Mouse (Mus musculus): ENCODE measurements around the gene Olfr860. TPM values are rescaled to one million over a fixed set of nuclear protein-coding genes. Genes with fewer than 3 reads are reported as not detected.
"Not testable (repeated sequence)": the region's sequence is repeated elsewhere in the genome, so short reads cannot be mapped to it uniquely, and the experiment has no call there.

The Olfr860 gene
- not detected in 2 replicates for polyA plus RNA-seq (2014; fragmentation: Nextera tagmentation; extraction: Ambion mirVana)

DNA sequence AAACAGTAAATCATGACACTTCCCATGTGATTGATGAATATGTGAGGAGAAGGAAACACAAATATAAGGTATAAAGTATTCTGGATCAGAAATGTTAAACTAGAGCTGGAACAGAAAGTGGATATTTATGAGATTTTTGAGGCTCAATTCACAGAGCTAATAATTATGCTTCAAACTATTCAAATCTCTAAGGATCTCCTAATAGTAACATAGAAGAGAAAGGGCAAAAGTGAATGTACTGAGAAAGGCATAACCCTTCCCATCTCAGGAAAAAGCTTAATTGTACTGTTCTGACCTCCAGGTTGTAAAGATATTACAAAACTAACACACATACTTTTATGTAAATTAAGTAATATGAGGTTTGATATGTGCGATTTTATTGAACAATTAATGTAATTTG is at the start of gene Olfr860:
Gene Olfr860 (minus strand): TSS at position 101 of the 400 bp plus-strand sequence.
- Histone ChIP-seq H3K9ac (no peak within 1 kb of the TSS), H3K27ac (no peak within 1 kb of the TSS), H3K4me1 (replicated peaks; ENCODE audit: control insufficient read depth, insufficient read depth, low read length) (no peaks in the 10 kb centered on the region), H3K4me3 (replicated peaks; ENCODE audit: low read length) (no peak within 1 kb of the TSS), H3K9me3 (ENCODE audit: control insufficient read depth, low read length) (peaks cover 7% of the 10 kb centered on the region; the same call in 1 of the 2 replicates), H3K27me3 (ENCODE audit: control insufficient read depth, insufficient read depth, low read length) (no peaks in the 10 kb centered on the region), H3K36me3 (replicated peaks; ENCODE audit: control insufficient read depth, insufficient read depth) (no peaks in the 10 kb centered on the region), H3K4me2 (replicated peaks) (no peak within 1 kb of the TSS)
- DNase-seq (ENCODE audit: low spot score), result no peak
- no peak for ATAC-seq (ENCODE audit: low FRiP score)
- 78% methylated on average over 1 of the region's 1 CpGs for WGBS

DNA sequence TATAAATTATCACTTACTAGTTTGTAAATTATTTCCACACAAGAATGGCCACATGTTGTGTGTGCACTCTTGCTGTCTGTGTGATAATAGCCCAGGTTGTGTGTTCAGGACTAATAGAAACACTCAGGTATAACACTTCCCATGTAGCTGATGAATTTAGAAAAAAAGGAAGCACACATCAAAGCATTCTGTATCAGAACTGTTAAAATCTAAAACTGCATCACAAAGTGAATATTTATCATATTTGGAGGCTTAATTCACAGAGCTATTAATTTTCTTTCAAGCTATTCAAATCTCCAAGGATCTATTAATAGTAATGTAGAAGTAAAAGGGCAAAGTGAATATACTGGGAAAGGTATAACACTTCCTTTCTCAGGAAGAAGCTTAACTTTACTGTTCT is 38.4 kb upstream of the Olfr860 start, which contains the start of gene Olfr862:
Gene Olfr862 (minus strand): TSS at position 101 of the 400 bp plus-strand sequence.
- Histone ChIP-seq H3K4me1 (replicated peaks; ENCODE audit: control insufficient read depth, insufficient read depth, low read length) (no peaks in the 10 kb centered on the region), H3K27ac (no peak within 1 kb of the TSS), H3K9ac (no peak within 1 kb of the TSS), H3K36me3 (replicated peaks; ENCODE audit: control insufficient read depth, insufficient read depth) (no peaks in the 10 kb centered on the region), H3K4me3 (replicated peaks; ENCODE audit: low read length) (no peak within 1 kb of the TSS), H3K9me3 (ENCODE audit: control insufficient read depth, low read length) (peaks cover 33% of the 10 kb centered on the region; the same call in 1 of the 2 replicates), H3K27me3 (ENCODE audit: control insufficient read depth, insufficient read depth, low read length) (no peaks in the 10 kb centered on the region), H3K4me2 (replicated peaks) (no peak within 1 kb of the TSS)
- ATAC-seq (ENCODE audit: low FRiP score), result no peak
- no peak for DNase-seq (ENCODE audit: low spot score)

DNA sequence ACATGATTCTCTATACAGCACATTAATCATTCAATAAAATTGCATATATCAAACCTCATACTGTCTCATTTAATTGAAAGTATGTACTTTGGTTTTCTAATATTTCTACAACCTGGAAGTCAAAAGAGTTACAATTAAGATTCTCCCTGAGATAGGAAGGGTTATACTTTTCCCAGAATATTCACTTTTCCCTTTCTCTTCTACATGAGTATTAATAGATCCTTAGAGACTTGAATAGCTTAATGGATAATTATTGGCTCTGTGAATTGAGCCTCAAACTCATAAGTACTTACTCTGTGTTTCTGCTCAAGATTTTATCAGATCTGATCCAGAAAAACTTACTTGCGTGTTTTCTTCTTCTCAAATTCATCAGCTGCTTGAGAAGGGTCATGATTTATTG is 44.9 kb downstream of the Olfr860 start, which contains the start of gene Olfr859:
Gene Olfr859 (plus strand): TSS at position 301 of the 400 bp plus-strand sequence.
- not testable (repeated sequence) for DNase-seq (ENCODE audit: low spot score); H3K4me2 ChIP-seq (replicated peaks); H3K27ac ChIP-seq; ATAC-seq (ENCODE audit: low FRiP score); H3K4me1 ChIP-seq (replicated peaks; ENCODE audit: control insufficient read depth, insufficient read depth, low read length); H3K27me3 ChIP-seq (ENCODE audit: control insufficient read depth, insufficient read depth, low read length); H3K4me3 ChIP-seq (replicated peaks; ENCODE audit: low read length); H3K9me3 ChIP-seq (ENCODE audit: control insufficient read depth, low read length); H3K9ac ChIP-seq; H3K36me3 ChIP-seq (replicated peaks; ENCODE audit: control insufficient read depth, insufficient read depth)
- 69% methylated on average over 1 of the region's 1 CpGs for WGBS

DNA sequence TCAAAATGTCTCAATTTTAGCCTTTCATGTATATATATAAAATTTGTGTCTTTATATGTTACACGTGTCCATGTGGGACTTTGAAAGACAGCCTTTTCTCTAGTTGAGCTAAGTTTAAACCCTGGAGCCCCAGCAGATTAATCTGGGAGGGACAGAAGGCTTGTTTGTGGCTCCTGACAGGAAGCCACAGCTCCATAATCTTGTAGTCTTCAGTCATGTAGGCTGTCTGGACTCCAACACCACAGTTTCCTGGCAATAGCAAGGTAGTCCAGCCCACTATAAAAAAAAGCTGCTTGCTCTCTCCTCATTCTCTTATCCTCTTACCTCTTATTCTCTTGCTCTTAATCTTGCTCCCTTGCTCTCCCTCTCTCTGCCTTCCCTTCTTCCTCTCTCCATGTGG is 46.5 kb downstream of the Olfr860 start:
- WGBS, result 84% methylated on average over 1 of the region's 1 CpGs

More for the DNA sequence above, 46.5 kb downstream of the Olfr860 start:
- Histone ChIP-seq H3K36me3 (replicated peaks; ENCODE audit: control insufficient read depth, insufficient read depth) (no peaks in the 10 kb centered on the region), H3K27me3 (ENCODE audit: control insufficient read depth, insufficient read depth, low read length) (no peaks in the 10 kb centered on the region), H3K27ac (no peak overlapping the region), H3K4me2 (replicated peaks) (no peak overlapping the region), H3K9ac (no peak overlapping the region), H3K4me1 (replicated peaks; ENCODE audit: control insufficient read depth, insufficient read depth, low read length) (no peaks in the 10 kb centered on the region), H3K4me3 (replicated peaks; ENCODE audit: low read length) (no peak overlapping the region), H3K9me3 (ENCODE audit: control insufficient read depth, low read length) (no peaks in the 10 kb centered on the region)
- DNase-seq (ENCODE audit: low spot score) (no peak), ATAC-seq (ENCODE audit: low FRiP score) (no peak)

Other genes with a start within 250 kb of the Olfr860 start
- gene Zfp317, start 227.6 kb downstream of the Olfr860 start, polyA plus RNA-seq (2014; fragmentation: Nextera tagmentation; extraction: Ambion mirVana), result 34.3 and 34.8 TPM in 2 replicates
- gene Olfr857, start 140.3 kb downstream of the Olfr860 start, polyA plus RNA-seq (2014; fragmentation: Nextera tagmentation; extraction: Ambion mirVana), result not detected in 2 replicates
- not detected in 2 replicates for gene Olfr58, start 69.5 kb downstream of the Olfr860 start, polyA plus RNA-seq (2014; fragmentation: Nextera tagmentation; extraction: Ambion mirVana)
- gene Olfr859, start 44.8 kb downstream of the Olfr860 start, polyA plus RNA-seq (2014; fragmentation: Nextera tagmentation; extraction: Ambion mirVana), result not detected in 2 replicates
- not detected in 2 replicates for gene Olfr862, start 38.3 kb upstream of the Olfr860 start, polyA plus RNA-seq (2014; fragmentation: Nextera tagmentation; extraction: Ambion mirVana)
- 0.17 and 0.19 TPM in 2 replicates for gene Olfr77, start 67.1 kb upstream of the Olfr860 start, polyA plus RNA-seq (2014; fragmentation: Nextera tagmentation; extraction: Ambion mirVana)
- gene Olfr866, start 178.3 kb upstream of the Olfr860 start, polyA plus RNA-seq (2014; fragmentation: Nextera tagmentation; extraction: Ambion mirVana), result not detected in 2 replicates
- not detected in 2 replicates for gene Olfr867, start 207.8 kb upstream of the Olfr860 start, polyA plus RNA-seq (2014; fragmentation: Nextera tagmentation; extraction: Ambion mirVana)
- not detected in 2 replicates for gene Olfr868, start 248.9 kb upstream of the Olfr860 start, polyA plus RNA-seq (2014; fragmentation: Nextera tagmentation; extraction: Ambion mirVana)